Mouse (Mus musculus) naive thymus-derived CD4-positive, alpha-beta T cell, adult 2 months (primary cell): ENCODE measurements at regions not wholly inside any gene's neighbourhood (a gene's known extent, or its start where the extent isn't known, plus 50 kb on each side); places are given as distances from the start of the nearest gene placed in this dataset.

ENCODE experiments used
- DNase-seq: peaks from one replicate; pipeline ENCODE4 v3.0.0-alpha.2; 2011; ENCODE audit warnings: low read depth

- no peak for DNase-seq
Observed at GRCm38 (mm10) chr7:136176373-136176772, 460.2 kb upstream of the Mki67 start.

GRCm38 (mm10) chr7:136180996-136181395 lies 464.8 kb upstream of the Mki67 start:
- no peak for DNase-seq

GRCm38 (mm10) chr7:136182101-136182500 lies 465.9 kb upstream of the Mki67 start:
- no peak for DNase-seq

- no peak for DNase-seq
Observed at GRCm38 (mm10) chr7:136196424-136197160, 480.4 kb upstream of the Mki67 start.

GRCm38 (mm10) chr7:136208879-136209278 lies 492.7 kb upstream of the Mki67 start:
- DNase-seq = no peak

- DNase-seq = no peak
Observed at GRCm38 (mm10) chr7:136209299-136210171, 493.4 kb upstream of the Mki67 start.

GRCm38 (mm10) chr7:136212492-136212891 lies 496.3 kb upstream of the Mki67 start:
- DNase-seq = no peak

- DNase-seq = no peak
Observed at GRCm38 (mm10) chr7:136213057-136213961, 497.1 kb upstream of the Mki67 start.

GRCm38 (mm10) chr7:136213962-136214308 lies 497.8 kb upstream of the Mki67 start:
- no peak for DNase-seq

GRCm38 (mm10) chr7:136214415-136214814 lies 498.3 kb upstream of the Mki67 start:
- no peak for DNase-seq

GRCm38 (mm10) chr7:136216734-136217133 lies 500.6 kb upstream of the Mki67 start:
- DNase-seq = no peak

GRCm38 (mm10) chr7:136219564-136220244 lies 503.5 kb upstream of the Mki67 start:
- no peak for DNase-seq

GRCm38 (mm10) chr7:136220245-136221167 lies 504.3 kb upstream of the Mki67 start:
- no peak for DNase-seq

- no peak for DNase-seq
Observed at GRCm38 (mm10) chr7:136221620-136222019, 505.5 kb upstream of the Mki67 start.

- no peak for DNase-seq
Observed at GRCm38 (mm10) chr7:136226031-136226430, 509.9 kb upstream of the Mki67 start.

GRCm38 (mm10) chr7:136228331-136228730 lies 512.2 kb upstream of the Mki67 start:
- no peak for DNase-seq

GRCm38 (mm10) chr7:136229592-136229991 lies 513.4 kb upstream of the Mki67 start:
- DNase-seq = no peak

GRCm38 (mm10) chr7:136232177-136232576 lies 516.0 kb upstream of the Mki67 start:
- DNase-seq = no peak

GRCm38 (mm10) chr7:136235563-136235962 lies 519.4 kb upstream of the Mki67 start:
- DNase-seq = no peak

- DNase-seq = no peak
Observed at GRCm38 (mm10) chr7:136236391-136236790, 520.2 kb upstream of the Mki67 start.

- DNase-seq = no peak
Observed at GRCm38 (mm10) chr7:136265691-136266090, 549.5 kb upstream of the Mki67 start.
